Mouse (Mus musculus) liver, adult 2 months (tissue): ENCODE data around the gene Adi1.

Experiments used
- CTCF ChIP-seq: fragments of 200-500 bp; IDR thresholded peaks from 2 replicates; pipeline ENCODE4 v1.5.1; 2011; ENCODE audit warnings: low read depth, low read length, control low read depth
- POLR2A ChIP-seq: fragments of 200-500 bp; IDR thresholded peaks from 2 replicates; pipeline ENCODE4 v1.6.1; 2011; ENCODE audit warnings: low read length, control low read depth; ENCODE audit not compliant: insufficient read depth; ENCODE audit errors: extremely low read depth

GRCm38 (mm10) chr12:28700561-28701025 is 25.6 kb downstream of the Adi1 start:
- TF ChIP-seq POLR2A (no peak), CTCF (no peak)
